Mouse (Mus musculus): ENCODE measurements around the gene Rrp8.

DNA sequence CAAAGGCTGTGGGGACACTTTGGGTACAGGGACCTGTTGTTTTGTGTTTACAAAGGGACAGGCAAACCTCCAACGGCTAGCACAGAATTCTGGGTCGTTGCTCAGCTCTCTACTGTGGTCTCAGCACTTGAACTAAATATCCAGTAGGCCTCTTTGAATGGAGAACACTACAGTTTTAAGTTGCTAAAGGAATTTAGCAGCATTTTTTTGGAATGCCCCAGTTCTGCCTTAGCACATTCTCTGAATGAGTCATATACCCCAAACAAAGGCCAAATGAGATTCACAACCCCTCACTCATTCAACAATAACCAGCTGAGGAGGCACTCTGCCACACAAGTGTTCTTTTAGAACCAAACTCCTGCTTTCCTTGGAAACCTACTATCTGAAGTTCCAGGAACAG, 15.3 kb downstream of the Rrp8 start:
- TF ChIP-seq CTCF (IDR thresholded peaks at IDR 0.05; ENCODE audit: borderline replicate concordance, insufficient read depth, low read depth, low read length) = no peak
- TF ChIP-seq POLR2A (IDR thresholded peaks at IDR 0.05; ENCODE audit: borderline replicate concordance, insufficient read depth, low read length) = no peak

Data from cerebellum, adult 2 months (tissue).